Mouse (Mus musculus) adrenal gland, postnatal 4 days (tissue): ENCODE results near the gene Olfr352. TPM values are rescaled to one million over a fixed set of nuclear protein-coding genes. Genes with fewer than 3 reads are reported as not detected.

ENCODE experiments used
- DNase-seq, 2 experiments: peaks; one replicate each; pipeline ENCODE4 v3.0.0; 2021 to 2022; ENCODE audit warnings: low spot score in 2 of 2, mixed read lengths in 2 of 2
- long read RNA-seq, 2 experiments: library from polyadenylated mRNA; stranded (forward); transcript quantifications; one replicate each; pipeline ENCODE4 v2.0.0; 2021
- total RNA-seq, 2 experiments: library from RNA; stranded (reverse); gene quantifications; 2 replicates each; pipeline ENCODE4 v1.2.3; 2021

Olfr352 gene
- total RNA-seq, result not detected
- long read RNA-seq, experiment 1, result 0 reads
- long read RNA-seq, experiment 2, result 0 reads

DNA sequence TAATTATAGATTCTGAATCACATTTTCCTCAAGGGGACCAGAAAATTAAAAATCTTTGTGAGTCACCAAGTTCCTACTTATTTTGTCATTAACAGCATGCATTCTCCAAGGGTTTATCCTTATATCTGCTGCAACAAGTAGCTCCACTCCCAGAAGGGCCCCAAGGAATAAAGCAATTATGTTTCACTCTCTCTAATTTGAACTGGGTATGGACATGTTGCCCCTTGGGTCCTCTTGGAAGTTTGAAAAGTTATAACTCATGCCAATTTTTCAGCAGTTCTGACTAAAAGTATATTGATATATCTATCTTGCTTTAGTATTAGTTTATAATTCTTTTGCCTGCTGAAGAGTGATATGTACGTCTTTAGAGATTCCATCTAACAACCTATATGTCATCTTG lies at the start of gene Olfr352:
Gene Olfr352 (plus strand): TSS at position 301 of the 400 bp plus-strand sequence.
- DNase-seq, result no peak

- DNase-seq, result no peak
Observed at GRCm38 (mm10) chr2:36846010-36846409, 22.2 kb upstream of the Olfr352 start, which contains the start of gene Olfr350. Olfr350 (plus strand) TSS chr2:36846310.

- no peak for DNase-seq
Observed at GRCm38 (mm10) chr2:36862560-36862959, 5.7 kb upstream of the Olfr352 start, which contains the start of gene Olfr351. Olfr351 (minus strand) TSS chr2:36862660.

DNA sequence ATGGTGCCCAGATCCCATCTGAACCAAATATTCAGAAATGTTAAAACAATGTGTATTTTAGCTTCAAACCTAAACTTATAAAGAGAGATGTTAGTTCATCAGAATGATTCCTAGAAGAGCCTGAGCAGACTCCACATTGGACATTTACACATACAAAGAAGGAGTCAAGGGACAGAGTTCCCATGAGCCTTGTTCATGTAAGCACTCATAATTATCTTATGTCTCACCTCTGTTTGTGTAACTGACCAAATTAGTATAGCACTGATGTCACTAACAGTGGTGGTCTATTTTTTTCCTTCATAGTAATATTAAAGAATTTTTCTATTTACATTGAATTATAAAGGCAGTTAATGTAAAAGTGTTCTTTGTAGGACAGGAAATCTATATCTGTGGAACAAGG lies 24.6 kb downstream of the Olfr352 start, which contains the start of gene Olfr353:
Gene Olfr353 (minus strand): TSS at position 101 of the 400 bp plus-strand sequence.
- no peak for DNase-seq

DNA sequence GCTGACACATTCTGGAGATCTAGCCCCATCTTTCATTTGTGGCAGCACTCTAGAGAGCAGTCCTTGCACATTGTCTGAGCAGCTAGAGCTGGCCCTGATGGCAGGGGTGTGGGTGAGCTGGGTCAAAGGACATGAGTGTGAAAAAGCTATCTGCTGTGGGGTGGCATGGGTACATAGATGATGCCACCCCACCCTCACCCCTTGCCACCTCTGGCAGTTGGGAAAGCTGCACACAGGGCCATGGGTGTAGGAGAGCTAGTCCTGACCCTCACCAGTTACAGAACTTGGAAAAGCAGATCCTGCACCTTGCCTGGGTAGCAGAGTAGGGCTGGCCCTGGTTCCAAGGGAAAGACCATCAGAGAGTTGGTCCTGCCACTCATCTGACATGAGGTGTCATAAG lies 28.9 kb downstream of the Olfr352 start:
- no peak for DNase-seq

DNA sequence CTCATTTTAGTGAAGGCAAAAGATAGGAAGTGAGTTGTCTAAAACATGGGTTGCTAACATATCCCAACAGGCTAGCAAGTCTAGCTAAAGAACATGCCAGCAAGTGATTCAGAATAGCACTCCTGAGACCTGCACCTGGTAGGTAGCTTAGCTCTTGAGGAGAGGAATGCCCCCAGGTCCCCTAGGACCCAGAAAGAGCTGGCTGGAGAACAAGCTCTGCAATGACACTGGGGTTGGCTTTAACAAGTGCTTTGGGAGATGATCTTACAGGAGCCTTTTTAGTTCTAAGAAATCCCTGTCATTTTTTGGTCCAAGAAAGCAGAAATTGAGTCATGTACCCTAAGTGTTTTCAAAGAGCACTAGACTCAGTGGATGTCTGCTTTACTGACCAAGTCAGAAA lies 37.1 kb downstream of the Olfr352 start, which contains the start of gene Olfr354:
Gene Olfr354 (plus strand): TSS at position 301 of the 400 bp plus-strand sequence.
- no peak for DNase-seq

Other genes starting within 250 kb of the Olfr352 start
- not detected for gene Olfr345, start 228.4 kb upstream of the Olfr352 start, total RNA-seq
- gene Olfr346, start 182.7 kb upstream of the Olfr352 start, total RNA-seq, result not detected
- gene Olfr347, start 136.6 kb upstream of the Olfr352 start, total RNA-seq, result not detected
- gene Olfr348, start 84.2 kb upstream of the Olfr352 start, total RNA-seq, result not detected
- not detected for gene Olfr50, start 77.9 kb upstream of the Olfr352 start, total RNA-seq
- gene Olfr3, start 51.4 kb upstream of the Olfr352 start, total RNA-seq, result not detected
- not detected for gene Olfr350, start 22.1 kb upstream of the Olfr352 start, total RNA-seq
- gene Olfr351, start 5.8 kb upstream of the Olfr352 start, total RNA-seq, result not detected
- gene Olfr353, start 24.5 kb downstream of the Olfr352 start, total RNA-seq, result not detected
- gene Olfr354, start 37.2 kb downstream of the Olfr352 start, total RNA-seq, result not detected
- not detected for gene Olfr355, start 60.4 kb downstream of the Olfr352 start, total RNA-seq
- gene Olfr356, start 68.7 kb downstream of the Olfr352 start, total RNA-seq, result not detected
- not detected for gene Olfr357, start 125.4 kb downstream of the Olfr352 start, total RNA-seq
- not detected for gene Olfr358, start 140.9 kb downstream of the Olfr352 start, total RNA-seq
- not detected for gene Olfr360, start 197.3 kb downstream of the Olfr352 start, total RNA-seq
- gene Olfr361, start 220.8 kb downstream of the Olfr352 start, total RNA-seq, result not detected
- not detected for gene Olfr362, start 249.4 kb downstream of the Olfr352 start, total RNA-seq